Mouse (Mus musculus): ENCODE results near the gene Spryd3.
A peak's percentile ranks its signal among the peaks of the same experiment; 100 is the strongest.

- no peak for TF ChIP-seq POLR2AphosphoS5 (IDR thresholded peaks at IDR 0.05; ENCODE audit: borderline replicate concordance, low read depth, low read length)
- TF ChIP-seq ZNF384 (IDR thresholded peaks at IDR 0.05; ENCODE audit: low read depth, low read length): peak; percentile 65
These were observed 29.6 kb upstream of the Spryd3 start for GRCm38 (mm10) chr15:102165468-102166100.
